Comparison of ENCODE assay signal across 8 mouse cellular contexts in genomic region chr7:27232781-27233281, GRCm38 (mm10). TPM values are rescaled to one million over a fixed set of nuclear protein-coding genes. Genes with fewer than 3 reads are reported as not detected.
DNase-seq lines count a peak whose midpoint lies in the region; ATAC-seq lines count a peak whose summit lies in the region.

Coq8b (plus strand) TSS chr7:27233023.

- peak; percentile 84 for ATAC-seq in heart, embryonic 13.5 days (ENCODE audit: extremely low read depth, insufficient number of reproducible peaks, low FRiP score, low TSS enrichment)
- ATAC-seq in liver, embryonic 12.5 days, result peak; percentile 88
- ATAC-seq in stomach, embryonic 15.5 days (ENCODE audit: insufficient read depth, low FRiP score, low read depth), result peak; percentile 91

- peak within 1 kb of the TSS; percentile 60 for H3K27ac ChIP-seq in brown adipose tissue, adult 24 weeks (replicated peaks; ENCODE audit: low read depth, low read length)
- H3K27ac ChIP-seq in heart, embryonic 13.5 days (replicated peaks), result peak within 1 kb of the TSS; percentile 67
- peak within 1 kb of the TSS; percentile 56 for H3K27ac ChIP-seq in liver, embryonic 12.5 days
- H3K27ac ChIP-seq in stomach, embryonic 15.5 days, result peak within 1 kb of the TSS; percentile 72; the same call in 1 of the 2 replicates

- H3K9ac ChIP-seq in heart, embryonic 13.5 days, result peak within 1 kb of the TSS; percentile 81
- H3K9ac ChIP-seq in liver, embryonic 12.5 days, result peak within 1 kb of the TSS; percentile 71
- peak within 1 kb of the TSS; percentile 37; the same call in 1 of the 2 replicates for H3K9ac ChIP-seq in stomach, embryonic 15.5 days

- H3K4me1 ChIP-seq in brown adipose tissue, adult 24 weeks (ENCODE audit: control insufficient read depth, insufficient read depth, insufficient read length, low read length), result peaks cover 4% of the 10 kb centered on the region; the same call in 1 of the 2 replicates
- peaks cover 20% of the 10 kb centered on the region for H3K4me1 ChIP-seq in heart, embryonic 13.5 days
- peaks cover 40% of the 10 kb centered on the region for H3K4me1 ChIP-seq in liver, embryonic 12.5 days
- peaks cover 28% of the 10 kb centered on the region for H3K4me1 ChIP-seq in stomach, embryonic 15.5 days

- peak within 1 kb of the TSS; percentile 80 for H3K4me2 ChIP-seq in heart, embryonic 13.5 days
- peak within 1 kb of the TSS; percentile 89 for H3K4me2 ChIP-seq in liver, embryonic 12.5 days
- peak within 1 kb of the TSS; percentile 80 for H3K4me2 ChIP-seq in stomach, embryonic 15.5 days

- H3K9me3 ChIP-seq in heart, embryonic 13.5 days, result no peaks in the 10 kb centered on the region
- H3K9me3 ChIP-seq in liver, embryonic 12.5 days (replicated peaks), result no peaks in the 10 kb centered on the region
- H3K9me3 ChIP-seq in stomach, embryonic 15.5 days, result no peaks in the 10 kb centered on the region

- WGBS in heart, embryonic 13.5 days, result 1% methylated on average over 25 of the region's 25 CpGs
- under 1% methylated on average over 25 of the region's 25 CpGs for WGBS in liver, embryonic 12.5 days (ENCODE audit: insufficient replicate concordance)
- under 1% methylated on average over 25 of the region's 25 CpGs for WGBS in stomach, embryonic 15.5 days

- peak within 1 kb of the TSS; percentile 74 for H3K4me3 ChIP-seq in brown adipose tissue, adult 24 weeks (ENCODE audit: insufficient read depth, low read depth, low read length)
- H3K4me3 ChIP-seq in heart, embryonic 13.5 days, result peak within 1 kb of the TSS; percentile 69
- peak within 1 kb of the TSS; percentile 75 for H3K4me3 ChIP-seq in liver, embryonic 12.5 days
- H3K4me3 ChIP-seq in stomach, embryonic 15.5 days (replicated peaks), result peak within 1 kb of the TSS; percentile 74

- no peaks in the 10 kb centered on the region for H3K27me3 ChIP-seq in heart, embryonic 13.5 days (replicated peaks)
- no peaks in the 10 kb centered on the region for H3K27me3 ChIP-seq in liver, embryonic 12.5 days (replicated peaks)
- H3K27me3 ChIP-seq in stomach, embryonic 15.5 days (replicated peaks), result no peaks in the 10 kb centered on the region

- peak; percentile 96 for DNase-seq in CD4-positive, CD25-positive, alpha-beta regulatory T cell, adult 2 months (ENCODE audit: low read depth, low spot score)
- peak; percentile 74 for DNase-seq in fat pad, adult 2 months (ENCODE audit: extremely low read depth, low read depth, low spot score)
- peak; percentile 96 for DNase-seq in kidney, postnatal 10 days
- DNase-seq in natural killer cell, adult 2 months (ENCODE audit: low spot score in 2 of 2), result peak; percentile 92 to 93

- peaks cover 13% of the 10 kb centered on the region for H3K36me3 ChIP-seq in heart, embryonic 13.5 days
- H3K36me3 ChIP-seq in liver, embryonic 12.5 days, result peaks cover 6% of the 10 kb centered on the region; the same call in 1 of the 2 replicates
- H3K36me3 ChIP-seq in stomach, embryonic 15.5 days, result no peaks in the 10 kb centered on the region

RNA-seq across cellular contexts. Expression of gene Coq8b, which starts in this region (rescaled TPM):
- polyA plus RNA-seq in brown adipose tissue, adult 24 weeks (2012; ENCODE audit: insufficient read depth, insufficient read length, missing spikeins), result 13.3 and 19.1 TPM in 2 replicates
- polyA plus RNA-seq in heart, embryonic 13.5 days (2015; fragmentation: Nextera tagmentation; extraction: Ambion mirVana), result 10.2 and 12.0 TPM in 2 replicates
- polyA plus RNA-seq in liver, embryonic 12.5 days (2016; fragmentation: Nextera tagmentation; extraction: Ambion mirVana), result 14.2 and 15.7 TPM in 2 replicates
- 21.2 and 26.2 TPM in 2 replicates for polyA plus RNA-seq in stomach, embryonic 15.5 days (2015; fragmentation: Nextera tagmentation; extraction: Ambion mirVana)

Comparison
In these comparisons a context has a peak if more than half of its experiments do, and no peak if none do; other contexts are left out.
1. Peak in every context shown above with its lines: DNase-seq, ATAC-seq, H3K4me3 ChIP-seq and H3K27ac ChIP-seq.